Mouse (Mus musculus): ENCODE data around the gene Sgcd. TPM values are rescaled to one million over a fixed set of nuclear protein-coding genes. Genes with fewer than 3 reads are reported as not detected.

Sgcd gene
- polyA plus RNA-seq, 1 experiment from 2014 or later, result 1.2 TPM

DNA sequence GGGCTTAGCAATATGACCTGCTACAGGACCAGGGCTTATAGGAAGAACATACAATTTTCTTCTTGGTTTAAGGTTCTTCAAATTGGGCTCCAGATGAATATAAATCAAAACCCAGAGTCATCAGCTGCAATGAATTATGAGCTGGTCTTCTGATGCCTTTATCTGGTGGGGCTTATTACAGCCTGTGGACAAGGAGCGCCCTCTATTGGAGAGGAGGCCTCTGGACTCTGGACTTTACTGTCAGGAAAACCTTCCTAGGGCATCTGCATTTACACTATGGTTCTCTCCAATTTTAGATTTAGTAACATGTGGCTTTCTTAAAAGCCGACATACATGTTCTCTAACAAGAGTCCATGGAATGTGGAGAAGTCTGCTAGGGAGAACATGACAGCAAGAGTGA lies 98.5 kb downstream of the Sgcd start:
- WGBS, result 41% methylated on average over 2 of the region's 2 CpGs
- no peak for DNase-seq (ENCODE audit: low spot score)
- TF ChIP-seq EP300 (IDR thresholded peaks at IDR 0.05) (no peak), CTCF (IDR thresholded peaks at IDR 0.05) (peak; percentile 55)
- Histone ChIP-seq H3K9me3 (ENCODE audit: low read length) (no peaks in the 10 kb centered on the region), H3K4me3 (ENCODE audit: low read depth, low read length) (no peak overlapping the region), H3K36me3 (ENCODE audit: insufficient read depth, low read length) (no peaks in the 10 kb centered on the region), H3K4me1 (ENCODE audit: insufficient read depth, low read depth, low read length) (no peaks in the 10 kb centered on the region), H3K9ac (replicated peaks; ENCODE audit: low read depth) (no peak overlapping the region), H3K4me2 (replicated peaks; ENCODE audit: low read depth, low read length) (no peak overlapping the region), H3K27me3 (replicated peaks; ENCODE audit: insufficient read depth, low read length) (no peaks in the 10 kb centered on the region), H3K27ac (ENCODE audit: low read length) (no peak overlapping the region)
- ATAC-seq, result no peak

DNA sequence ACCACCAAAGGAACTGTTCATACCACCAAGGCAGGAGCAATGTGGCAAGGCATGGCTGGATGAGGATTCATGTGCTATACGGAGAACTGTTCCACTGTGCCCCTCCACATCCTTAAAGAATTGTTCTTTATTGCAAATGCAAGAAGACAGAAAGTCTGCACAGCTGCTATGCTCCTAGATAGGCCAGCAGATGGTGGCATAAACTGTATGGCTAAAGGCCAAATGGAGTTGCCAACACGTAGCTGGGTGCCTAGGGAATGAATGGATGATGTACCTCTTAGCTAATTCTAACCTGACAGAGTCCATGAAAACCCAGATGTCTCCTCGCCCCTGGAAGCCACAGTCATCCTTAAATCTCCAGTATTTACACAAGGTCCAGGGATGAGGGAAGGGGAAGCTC lies 103.5 kb downstream of the Sgcd start:
- Histone ChIP-seq H3K4me3 (ENCODE audit: low read depth, low read length) (no peak overlapping the region), H3K4me1 (ENCODE audit: insufficient read depth, low read depth, low read length) (no peaks in the 10 kb centered on the region), H3K9me3 (ENCODE audit: low read length) (no peaks in the 10 kb centered on the region), H3K27ac (ENCODE audit: low read length) (no peak overlapping the region), H3K27me3 (replicated peaks; ENCODE audit: insufficient read depth, low read length) (no peaks in the 10 kb centered on the region), H3K36me3 (ENCODE audit: insufficient read depth, low read length) (no peaks in the 10 kb centered on the region), H3K9ac (replicated peaks; ENCODE audit: low read depth) (no peak overlapping the region), H3K4me2 (replicated peaks; ENCODE audit: low read depth, low read length) (no peak overlapping the region)
- 54% methylated on average over 3 of the region's 3 CpGs for WGBS
- ATAC-seq (no peak), DNase-seq (ENCODE audit: low spot score) (no peak)
- no peak for TF ChIP-seq EP300 (IDR thresholded peaks at IDR 0.05)
- no peak for TF ChIP-seq CTCF (IDR thresholded peaks at IDR 0.05)

DNA sequence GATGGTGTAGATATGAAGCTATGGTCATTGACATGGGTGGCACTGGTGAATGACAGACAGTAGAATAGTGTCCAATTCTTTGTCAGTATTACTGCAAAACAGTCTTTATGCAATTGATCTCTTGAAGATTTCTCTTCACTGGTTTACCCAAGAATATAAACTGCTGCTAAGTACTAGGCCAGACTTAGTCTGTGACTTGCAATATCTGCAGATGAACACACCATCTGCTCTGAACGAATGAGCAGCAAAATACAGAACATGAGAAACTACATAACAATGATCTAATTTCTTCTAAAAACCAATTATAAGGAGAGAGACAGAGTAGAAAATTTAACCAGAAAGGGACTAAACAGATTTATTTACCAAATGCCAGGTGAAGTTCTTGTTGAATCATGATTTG lies 105.2 kb downstream of the Sgcd start:
- H3K4me1 ChIP-seq (ENCODE audit: insufficient read depth, low read depth, low read length), result no peaks in the 10 kb centered on the region
- ATAC-seq, result no peak

DNA sequence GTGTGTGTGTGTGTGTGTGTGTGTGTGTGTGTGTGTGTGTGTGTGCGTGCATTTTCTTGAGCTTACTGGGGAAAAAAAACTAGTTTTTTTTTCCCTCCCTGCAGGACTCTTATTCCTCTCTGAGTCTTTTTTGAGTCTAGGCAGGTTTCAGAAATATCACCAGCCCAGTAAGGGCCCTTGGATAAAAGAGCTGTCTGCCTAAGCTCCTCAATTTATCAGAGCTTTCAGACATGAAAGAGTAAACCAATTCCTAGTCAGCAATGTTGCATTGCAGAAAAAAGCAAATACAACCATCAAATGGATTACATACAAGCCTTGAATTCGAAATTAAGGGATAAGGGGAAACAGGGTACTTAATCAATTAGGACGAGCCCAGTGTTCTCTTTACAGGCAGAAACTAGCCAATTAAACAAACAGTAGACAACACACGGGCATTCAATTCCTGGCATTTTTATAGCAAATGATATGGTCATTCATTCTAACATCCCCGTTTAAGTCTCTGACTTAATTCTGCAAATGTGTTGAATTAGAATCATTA lies 112.1 kb downstream of the Sgcd start:
- H3K4me1 ChIP-seq (ENCODE audit: insufficient read depth, low read depth, low read length), result no peaks in the 10 kb centered on the region

More for the DNA sequence above, 105.2 kb downstream of the Sgcd start:
- TF ChIP-seq CTCF (IDR thresholded peaks at IDR 0.05), result no peak
- 79% methylated on average over 1 of the region's 1 CpGs for WGBS
- no peak for DNase-seq (ENCODE audit: low spot score)
- H3K9ac ChIP-seq (replicated peaks; ENCODE audit: low read depth), result no peak overlapping the region
- H3K4me3 ChIP-seq (ENCODE audit: low read depth, low read length), result no peak overlapping the region
- no peaks in the 10 kb centered on the region for H3K9me3 ChIP-seq (ENCODE audit: low read length)
- no peaks in the 10 kb centered on the region for H3K36me3 ChIP-seq (ENCODE audit: insufficient read depth, low read length)
- no peak overlapping the region for H3K27ac ChIP-seq (ENCODE audit: low read length)
- no peaks in the 10 kb centered on the region for H3K27me3 ChIP-seq (replicated peaks; ENCODE audit: insufficient read depth, low read length)
- no peak overlapping the region for H3K4me2 ChIP-seq (replicated peaks; ENCODE audit: low read depth, low read length)

GRCm38 (mm10) chr11:47845894-47846293 lies 142.9 kb downstream of the Sgcd start:
- no peaks in the 10 kb centered on the region for H3K9me3 ChIP-seq (ENCODE audit: low read length)
- 48% methylated on average over 3 of the region's 3 CpGs for WGBS
- DNase-seq (ENCODE audit: low spot score) (no peak), ATAC-seq (no peak)
- no peaks in the 10 kb centered on the region for H3K27me3 ChIP-seq (replicated peaks; ENCODE audit: insufficient read depth, low read length)
- H3K4me2 ChIP-seq (replicated peaks; ENCODE audit: low read depth, low read length), result no peak overlapping the region
- no peak for TF ChIP-seq EP300 (IDR thresholded peaks at IDR 0.05)
- no peaks in the 10 kb centered on the region for H3K36me3 ChIP-seq (ENCODE audit: insufficient read depth, low read length)
- no peak overlapping the region for H3K9ac ChIP-seq (replicated peaks; ENCODE audit: low read depth)
- no peak overlapping the region for H3K27ac ChIP-seq (ENCODE audit: low read length)
- H3K4me3 ChIP-seq (ENCODE audit: low read depth, low read length), result no peak overlapping the region
- H3K4me1 ChIP-seq (ENCODE audit: insufficient read depth, low read depth, low read length), result no peaks in the 10 kb centered on the region

More for the DNA sequence above, 112.1 kb downstream of the Sgcd start:
- H3K27ac ChIP-seq (ENCODE audit: low read length), result no peak overlapping the region
- no peaks in the 10 kb centered on the region for H3K36me3 ChIP-seq (ENCODE audit: insufficient read depth, low read length)
- WGBS, result 71% methylated on average over 5 of the region's 5 CpGs
- ATAC-seq (no peak), DNase-seq (ENCODE audit: low spot score) (no peak)
- H3K27me3 ChIP-seq (replicated peaks; ENCODE audit: insufficient read depth, low read length), result no peaks in the 10 kb centered on the region
- H3K9me3 ChIP-seq (ENCODE audit: low read length), result no peaks in the 10 kb centered on the region
- H3K9ac ChIP-seq (replicated peaks; ENCODE audit: low read depth), result no peak overlapping the region
- no peak overlapping the region for H3K4me2 ChIP-seq (replicated peaks; ENCODE audit: low read depth, low read length)
- no peak overlapping the region for H3K4me3 ChIP-seq (ENCODE audit: low read depth, low read length)
- TF ChIP-seq EP300 (IDR thresholded peaks at IDR 0.05), result no peak
- TF ChIP-seq CTCF (IDR thresholded peaks at IDR 0.05), result no peak

- Histone ChIP-seq H3K9me3 (ENCODE audit: low read length) (no peaks in the 10 kb centered on the region), H3K9ac (replicated peaks; ENCODE audit: low read depth) (no peak overlapping the region), H3K27ac (ENCODE audit: low read length) (no peak overlapping the region), H3K4me2 (replicated peaks; ENCODE audit: low read depth, low read length) (no peak overlapping the region), H3K36me3 (ENCODE audit: insufficient read depth, low read length) (no peaks in the 10 kb centered on the region), H3K27me3 (replicated peaks; ENCODE audit: insufficient read depth, low read length) (no peaks in the 10 kb centered on the region), H3K4me3 (ENCODE audit: low read depth, low read length) (no peak overlapping the region), H3K4me1 (ENCODE audit: insufficient read depth, low read depth, low read length) (no peaks in the 10 kb centered on the region)
- ATAC-seq (no peak), DNase-seq (ENCODE audit: low spot score) (no peak)
- no peak for TF ChIP-seq CTCF (IDR thresholded peaks at IDR 0.05)
- no peak for TF ChIP-seq EP300 (IDR thresholded peaks at IDR 0.05)
- WGBS, result 30% methylated on average over 4 of the region's 4 CpGs
Observed at GRCm38 (mm10) chr11:47833283-47833682, 155.5 kb downstream of the Sgcd start.

GRCm38 (mm10) chr11:47810307-47810706 lies 178.5 kb downstream of the Sgcd start:
- no peaks in the 10 kb centered on the region for H3K4me1 ChIP-seq (ENCODE audit: insufficient read depth, low read depth, low read length)
- H3K4me2 ChIP-seq (replicated peaks; ENCODE audit: low read depth, low read length), result no peak overlapping the region
- ATAC-seq (no peak), DNase-seq (ENCODE audit: low spot score) (no peak)
- H3K9me3 ChIP-seq (ENCODE audit: low read length), result no peaks in the 10 kb centered on the region
- no peak overlapping the region for H3K27ac ChIP-seq (ENCODE audit: low read length)
- H3K9ac ChIP-seq (replicated peaks; ENCODE audit: low read depth), result no peak overlapping the region
- TF ChIP-seq EP300 (IDR thresholded peaks at IDR 0.05) (no peak), CTCF (IDR thresholded peaks at IDR 0.05) (no peak)
- no peaks in the 10 kb centered on the region for H3K27me3 ChIP-seq (replicated peaks; ENCODE audit: insufficient read depth, low read length)
- no peak overlapping the region for H3K4me3 ChIP-seq (ENCODE audit: low read depth, low read length)
- H3K36me3 ChIP-seq (ENCODE audit: insufficient read depth, low read length), result no peaks in the 10 kb centered on the region

All from lung, postnatal 0 days (tissue).